Mouse (Mus musculus) MEL (cell line): ENCODE data around the gene Prps1l1. TPM values are rescaled to one million over a fixed set of nuclear protein-coding genes. Genes with fewer than 3 reads are reported as not detected.

Experiments
- DNase-seq: peaks from one replicate; pipeline ENCODE4 v3.0.0; 2011; ENCODE audit warnings: low read depth, low spot score
- H3K27ac ChIP-seq: 2 replicates; pipeline ENCODE4 v1.5.1; 2012; ENCODE audit warnings: low read depth, mild to moderate bottlenecking, control low read depth, low read length, moderate library complexity; ENCODE audit not compliant: control insufficient read depth
- H3K27me3 ChIP-seq, 2 experiments: fragments of 150-350 bp in 1 of 2; sonication (generic) in 1 of 2; 2 replicates each; pipeline ENCODE4 v1.6.1; 2012; ENCODE audit warnings: low read length in 2 of 2, mild to moderate bottlenecking in 2 of 2, improper control_type of control experiment in 1 of 2, moderate library complexity in 1 of 2; ENCODE audit not compliant: insufficient read depth in 2 of 2, control insufficient read depth in 1 of 2
- H3K36me3 ChIP-seq, 2 experiments: 2 replicates each; pipeline ENCODE4 v1.6.1; 2012 to 2014; ENCODE audit warnings: low read length in 2 of 2, improper control_type of control experiment in 1 of 2, inconsistent platforms in 1 of 2, mild to moderate bottlenecking in 1 of 2; ENCODE audit not compliant: insufficient read depth in 2 of 2, control insufficient read depth in 1 of 2
- H3K4me1 ChIP-seq, 2 experiments: fragments of 150-350 bp in 1 of 2; sonication (generic) in 1 of 2; 2 replicates each; pipeline ENCODE4 v1.6.1; 2012; ENCODE audit warnings: low read length in 2 of 2, improper control_type of control experiment in 1 of 2, mild to moderate bottlenecking in 1 of 2; ENCODE audit not compliant: insufficient read depth in 2 of 2, control insufficient read depth in 1 of 2
- H3K4me3 ChIP-seq, 2 experiments: fragments of 150-350 bp in 1 of 2; sonication (generic) in 1 of 2; 2 replicates each; pipeline ENCODE4 v1.5.1; 2012; ENCODE audit warnings: low read depth in 2 of 2, low read length in 2 of 2, mild to moderate bottlenecking in 2 of 2, moderate library complexity in 2 of 2, control low read depth in 1 of 2, improper control_type of control experiment in 1 of 2; ENCODE audit not compliant: control insufficient read depth in 1 of 2, insufficient read depth in 1 of 2
- H3K79me2 ChIP-seq: 2 replicates; pipeline ENCODE4 v1.6.1; 2012; ENCODE audit warnings: mild to moderate bottlenecking, low read length, moderate library complexity; ENCODE audit not compliant: control insufficient read depth, poor library complexity, insufficient read depth
- H3K9ac ChIP-seq: 2 replicates; pipeline ENCODE4 v1.6.1; 2012; ENCODE audit warnings: low read depth, mild to moderate bottlenecking, control low read depth, low read length, moderate library complexity; ENCODE audit not compliant: control insufficient read depth, poor library complexity, severe bottlenecking
- H3K9me3 ChIP-seq: fragments of 150-350 bp; sonication (generic); replicated peaks from 2 replicates; pipeline ENCODE4 v1.6.1; 2012; ENCODE audit warnings: mild to moderate bottlenecking, low read length, improper control_type of control experiment, moderate library complexity; ENCODE audit not compliant: insufficient read depth
- BHLHE40 ChIP-seq: IDR thresholded peaks from 2 replicates; pipeline ENCODE4 v1.6.1; 2012; ENCODE audit warnings: low read depth, mild to moderate bottlenecking, inconsistent platforms, low read length, improper control_type of control experiment, borderline replicate concordance
- CHD2 ChIP-seq: IDR thresholded peaks from 2 replicates; pipeline ENCODE4 v1.6.1; 2011; ENCODE audit warnings: low read length, improper control_type of control experiment
- ELF1 ChIP-seq: IDR thresholded peaks from 2 replicates; pipeline ENCODE4 v1.6.1; 2014; ENCODE audit warnings: low read depth, mild to moderate bottlenecking, inconsistent platforms, low read length, improper control_type of control experiment, moderate library complexity
- HCFC1 ChIP-seq: IDR thresholded peaks from 2 replicates; pipeline ENCODE4 v1.6.1; 2012; ENCODE audit warnings: low read depth, mild to moderate bottlenecking, inconsistent platforms, low read length, improper control_type of control experiment, moderate library complexity
- JUND ChIP-seq: IDR thresholded peaks from 2 replicates; pipeline ENCODE4 v1.6.1; 2011; ENCODE audit warnings: low read depth, mild to moderate bottlenecking, improper control_type of control experiment, low read length
- KAT2A ChIP-seq: conservative IDR thresholded peaks from 2 replicates; pipeline ENCODE4 v1.6.1; 2012; ENCODE audit warnings: low read depth, low read length, improper control_type of control experiment, inconsistent platforms
- MAFK ChIP-seq: IDR thresholded peaks from 2 replicates; pipeline ENCODE4 v1.6.1; 2011; ENCODE audit warnings: low read depth, mild to moderate bottlenecking, low read length, improper control_type of control experiment, borderline replicate concordance
- MAX ChIP-seq: IDR thresholded peaks from 2 replicates; pipeline ENCODE4 v1.6.1; 2011; ENCODE audit warnings: low read length, improper control_type of control experiment
- MAZ ChIP-seq: IDR thresholded peaks from 2 replicates; pipeline ENCODE4 v1.6.1; 2012; ENCODE audit warnings: low read depth, mild to moderate bottlenecking, inconsistent platforms, low read length, improper control_type of control experiment
- MEF2A ChIP-seq: IDR thresholded peaks from 2 replicates; pipeline ENCODE4 v1.6.1; 2014; ENCODE audit warnings: low read depth, mild to moderate bottlenecking, inconsistent platforms, low read length, improper control_type of control experiment; ENCODE audit not compliant: poor library complexity, insufficient replicate concordance, severe bottlenecking; ENCODE audit errors: extremely low read depth
- MXI1 ChIP-seq: IDR thresholded peaks from 2 replicates; pipeline ENCODE4 v1.6.1; 2011; ENCODE audit warnings: mild to moderate bottlenecking, low read depth, low read length, improper control_type of control experiment
- MYB ChIP-seq: IDR thresholded peaks from 2 replicates; pipeline ENCODE4 v1.6.1; 2011; ENCODE audit warnings: mild to moderate bottlenecking, low read depth, low read length, improper control_type of control experiment
- NELFE ChIP-seq: IDR thresholded peaks from 2 replicates; pipeline ENCODE4 v1.6.1; 2011; ENCODE audit warnings: low read depth, low read length, improper control_type of control experiment
- NRF1 ChIP-seq: IDR thresholded peaks from 2 replicates; pipeline ENCODE4 v1.6.1; 2014; ENCODE audit warnings: low read depth, mild to moderate bottlenecking, inconsistent platforms, low read length, improper control_type of control experiment, moderate library complexity; ENCODE audit not compliant: poor library complexity, insufficient read depth, severe bottlenecking
- POLR2AphosphoS2 ChIP-seq: IDR thresholded peaks from 2 replicates; pipeline ENCODE4 v1.6.1; 2011; ENCODE audit warnings: low read length, improper control_type of control experiment
- RAD21 ChIP-seq: IDR thresholded peaks from 2 replicates; pipeline ENCODE4 v1.6.1; 2011; ENCODE audit warnings: mild to moderate bottlenecking, low read depth, low read length, improper control_type of control experiment
- RCOR1 ChIP-seq: IDR thresholded peaks from 2 replicates; pipeline ENCODE4 v1.6.1; 2012; ENCODE audit warnings: low read depth, mild to moderate bottlenecking, inconsistent platforms, low read length, improper control_type of control experiment
- SMC3 ChIP-seq: IDR thresholded peaks from 2 replicates; pipeline ENCODE4 v1.6.1; 2011; ENCODE audit warnings: low read depth, low read length, improper control_type of control experiment
- TAL1 ChIP-seq: IDR thresholded peaks from 2 replicates; pipeline ENCODE4 v1.6.1; 2012; ENCODE audit warnings: mild to moderate bottlenecking, inconsistent platforms, low read length, moderate library complexity, mixed read lengths
- TBP ChIP-seq: IDR thresholded peaks from 2 replicates; pipeline ENCODE4 v1.8.0; 2011; ENCODE audit warnings: low read depth, low read length, improper control_type of control experiment
- UBTF ChIP-seq: IDR thresholded peaks from 2 replicates; pipeline ENCODE4 v1.6.1; 2012; ENCODE audit warnings: low read depth, mild to moderate bottlenecking, inconsistent platforms, low read length, improper control_type of control experiment, moderate library complexity, borderline replicate concordance; ENCODE audit not compliant: insufficient read depth
- ZKSCAN1 ChIP-seq: IDR thresholded peaks from 2 replicates; pipeline ENCODE4 v1.6.1; 2012; ENCODE audit warnings: low read depth, mild to moderate bottlenecking, inconsistent platforms, low read length, improper control_type of control experiment, moderate library complexity
- ZNF384 ChIP-seq: IDR thresholded peaks from 2 replicates; pipeline ENCODE4 v1.6.1; 2012; ENCODE audit warnings: low read depth, mild to moderate bottlenecking, inconsistent platforms, low read length, improper control_type of control experiment
- polyA plus RNA-seq, 2 experiments: library from polyadenylated mRNA; stranded (reverse) in 1 of 2; unstranded in 1 of 2; fragments of >175 nt in 1 of 2; fragments of >200 nt in 1 of 2; gene quantifications; 2 replicates each; pipeline versions ENCODE4 v1.2.1 to v1.2.4; 2012; ENCODE audit warnings: low replicate concordance in 2 of 2, low read depth in 1 of 2; ENCODE audit not compliant: insufficient read length in 2 of 2, insufficient read depth in 1 of 2, missing spikeins in 1 of 2
- total RNA-seq: library from RNA; depleted of rRNA; stranded (reverse); fragments of 300-350 nt; gene quantifications from 2 replicates; pipeline ENCODE4 v1.2.3, GENCODE M21; 2012

Gene Prps1l1
- total and polyA plus RNA-seq, 3 experiments = not detected

- Histone ChIP-seq H3K9ac (no peak overlapping the region), H3K27me3 (no peaks in the 10 kb centered on the region)
- TF ChIP-seq ELF1 = no peak
- TF ChIP-seq MAFK = no peak
- TF ChIP-seq JUND = no peak
- TF ChIP-seq MAX = no peak
- no peak for TF ChIP-seq MAZ
- no peak for TF ChIP-seq MEF2A
- no peak for TF ChIP-seq NRF1
- TF ChIP-seq TBP = no peak
- no peak for TF ChIP-seq UBTF
- no peak for TF ChIP-seq CHD2
- TF ChIP-seq, all 39 proteins: peak for 0
- Histone ChIP-seq H3K27ac (no peak overlapping the region), H3K4me3 (no peak overlapping the region), H3K9me3 (no peaks in the 10 kb centered on the region), H3K36me3 (no peaks in the 10 kb centered on the region), H3K79me2 (no peaks in the 10 kb centered on the region), H3K4me1 (no peaks in the 10 kb centered on the region)
- DNase-seq = no peak
Observed at GRCm38 (mm10) chr12:34997597-34998182, 13.1 kb downstream of the Prps1l1 start.

GRCm38 (mm10) chr12:34998778-34999467 is 14.4 kb downstream of the Prps1l1 start:
- Histone ChIP-seq H3K36me3 (no peaks in the 10 kb centered on the region), H3K4me3 (no peak overlapping the region), H3K27me3 (no peaks in the 10 kb centered on the region), H3K79me2 (no peaks in the 10 kb centered on the region), H3K9ac (no peak overlapping the region), H3K9me3 (no peaks in the 10 kb centered on the region), H3K4me1 (no peaks in the 10 kb centered on the region), H3K27ac (no peak overlapping the region)
- TF ChIP-seq RCOR1 = no peak
- no peak for TF ChIP-seq MYB
- TF ChIP-seq KAT2A = no peak
- no peak for TF ChIP-seq ZKSCAN1
- no peak for TF ChIP-seq TAL1
- no peak for TF ChIP-seq MEF2A
- no peak for TF ChIP-seq RAD21
- TF ChIP-seq SMC3 = no peak
- no peak for TF ChIP-seq TBP
- no peak for TF ChIP-seq BHLHE40
- no peak for TF ChIP-seq ZNF384
- no peak for TF ChIP-seq MXI1
- no peak for TF ChIP-seq POLR2AphosphoS2
- no peak for TF ChIP-seq NELFE
- TF ChIP-seq HCFC1 = no peak
- no peak for DNase-seq
